Mouse (Mus musculus) liver, postnatal 0 days (tissue): ENCODE data around the gene Baiap2l2.

Source experiments
- CTCF ChIP-seq: sonication (generic); IDR thresholded peaks from 2 replicates; pipeline ENCODE4 v1.5.1; 2016; ENCODE audit warnings: antibody characterized with exemption, low read depth
- EP300 ChIP-seq: IDR thresholded peaks from 2 replicates; pipeline ENCODE4 v1.6.1; 2016; ENCODE audit warnings: antibody characterized with exemption, low read depth, mild to moderate bottlenecking

GRCm38 (mm10) chr15:79250236-79250635 lies 35.1 kb downstream of the Baiap2l2 start:
- TF ChIP-seq CTCF (no peak), EP300 (no peak)
